Mouse (Mus musculus) forebrain, embryonic 11.5 days (tissue): ENCODE measurements at regions not wholly inside any gene's neighbourhood (a gene's known extent, or its start where the extent isn't known, plus 50 kb on each side); places are given as distances from the start of the nearest gene placed in this dataset.

Source experiments
- ATAC-seq: fragments of 200-750 bp; cut with Nextera tagmentation; replicated peaks from 2 replicates; pipeline ENCODE4 v1.8.0; 2017; ENCODE audit warnings: moderate TSS enrichment; ENCODE audit not compliant: low FRiP score
- DNase-seq: peaks from one replicate; pipeline ENCODE4 v3.0.0-alpha.2; 2017; ENCODE audit warnings: low spot score
- H3K27ac ChIP-seq: fragments of 300-500 bp; sonication (generic); 2 replicates; pipeline ENCODE4 v1.5.1; 2014; ENCODE audit warnings: low read depth, low read length
- H3K27me3 ChIP-seq: fragments of 300-500 bp; sonication (generic); 2 replicates; pipeline ENCODE4 v1.6.1; 2014; ENCODE audit warnings: mild to moderate bottlenecking, low read length, mixed read lengths; ENCODE audit not compliant: control insufficient read depth, insufficient read depth
- H3K36me3 ChIP-seq: fragments of 300-500 bp; sonication (generic); 2 replicates; pipeline ENCODE4 v1.6.1; 2014; ENCODE audit warnings: mild to moderate bottlenecking, low read length, moderate library complexity, mixed read lengths; ENCODE audit not compliant: control insufficient read depth, insufficient read depth
- H3K4me1 ChIP-seq: fragments of 300-500 bp; sonication (generic); replicated peaks from 2 replicates; pipeline ENCODE4 v1.6.1; 2014; ENCODE audit warnings: low read length, mixed read lengths; ENCODE audit not compliant: control insufficient read depth, insufficient read depth
- H3K4me2 ChIP-seq: fragments of 300-500 bp; sonication (generic); 2 replicates; pipeline ENCODE4 v1.6.1; 2014; ENCODE audit warnings: low read depth, mild to moderate bottlenecking, low read length, moderate library complexity, mixed read lengths; ENCODE audit not compliant: severe bottlenecking
- H3K4me3 ChIP-seq: fragments of 300-500 bp; sonication (generic); 2 replicates; pipeline ENCODE4 v1.5.1; 2014; ENCODE audit warnings: low read depth, low read length
- H3K9ac ChIP-seq: fragments of 300-500 bp; sonication (generic); 2 replicates; pipeline ENCODE4 v1.6.1; 2014; ENCODE audit warnings: low read length
- H3K9me3 ChIP-seq: fragments of 300-500 bp; sonication (generic); 2 replicates; pipeline ENCODE4 v1.6.1; 2016; ENCODE audit warnings: low read length, mixed read lengths; ENCODE audit not compliant: control insufficient read depth
- WGBS: fragments of 180-500 bp; shearing (Covaris S2); extraction: QIAGEN DNeasy Blood & Tissue Kit; methylation state at CpG from one replicate; pipeline ENCODE4 v1.1.7; 2014; 5-methylcytosine and 5-hydroxymethylcytosine counted together

DNA sequence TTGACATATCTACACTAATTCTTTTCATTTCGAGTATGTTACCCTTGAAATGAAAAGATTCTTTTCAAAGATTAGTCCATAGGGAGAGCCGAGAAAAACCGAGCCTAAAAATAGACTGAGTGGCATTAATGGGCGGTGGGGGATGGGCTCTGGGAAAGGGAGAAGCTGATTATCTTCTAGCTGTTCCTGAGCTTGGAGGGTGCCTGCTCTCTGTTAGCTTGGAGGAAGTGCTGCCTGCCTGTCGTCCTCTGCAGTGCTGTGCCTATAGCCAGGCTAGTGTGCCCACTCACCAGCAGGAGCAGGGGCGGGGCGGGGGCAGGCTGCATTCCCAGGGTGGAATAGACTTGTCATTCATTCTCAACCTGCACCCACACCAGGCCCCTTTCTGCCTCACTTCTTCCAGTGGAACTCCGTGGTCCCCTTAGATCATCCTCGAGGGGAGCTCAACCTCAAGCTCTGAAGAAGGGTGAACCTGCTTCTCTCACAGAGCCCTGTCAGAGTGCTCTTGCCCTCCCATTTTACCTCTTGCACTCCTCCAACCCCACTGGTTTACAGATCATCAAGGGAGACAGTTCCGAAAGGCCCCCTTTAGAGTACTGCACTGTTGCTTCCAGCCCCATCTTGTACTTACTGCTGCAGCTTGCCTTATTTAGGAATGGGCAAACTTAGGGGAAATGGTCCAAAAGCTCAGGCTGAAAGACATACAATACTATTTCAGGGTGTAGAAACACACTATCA is 76.6 kb upstream of the Lmo2 start:
- WGBS: 25% methylated on average over 10 of the region's 10 CpGs
- H3K27me3 ChIP-seq: no peaks in the 10 kb centered on the region
- H3K9ac ChIP-seq: no peak overlapping the region
- peak; percentile 56 for DNase-seq
- H3K4me1 ChIP-seq: peaks cover 2% of the 10 kb centered on the region; the same call in 1 of the 2 replicates
- no peaks in the 10 kb centered on the region for H3K9me3 ChIP-seq
- peak; percentile 71 for ATAC-seq
- H3K27ac ChIP-seq: no peak overlapping the region
- H3K4me2 ChIP-seq: no peak overlapping the region
- H3K4me3 ChIP-seq: no peak overlapping the region
- H3K36me3 ChIP-seq: no peaks in the 10 kb centered on the region

DNA sequence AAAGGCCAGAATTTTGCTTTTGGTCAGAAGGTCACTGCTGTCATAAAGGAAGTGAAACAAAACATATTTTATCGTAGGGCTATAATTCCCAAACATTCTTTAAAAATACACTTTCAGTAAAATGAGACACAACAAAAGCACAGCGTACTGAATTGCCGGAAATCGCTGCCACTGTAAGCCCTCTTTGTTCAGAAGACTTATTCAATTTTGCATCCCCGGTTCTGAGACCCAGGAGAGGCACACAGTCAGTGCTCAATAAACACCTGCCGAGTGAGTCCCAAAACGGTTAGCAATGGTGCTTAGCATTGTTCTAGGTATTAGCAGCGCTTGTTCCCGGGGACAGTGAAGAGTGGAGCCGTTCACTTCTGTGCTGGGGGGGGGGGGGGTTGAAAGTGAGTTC is 72.9 kb upstream of the Lmo2 start:
- 39% methylated on average over 10 of the region's 10 CpGs for WGBS
- no peaks in the 10 kb centered on the region for H3K27me3 ChIP-seq
- no peak overlapping the region for H3K4me2 ChIP-seq
- no peak for ATAC-seq
- no peak overlapping the region for H3K27ac ChIP-seq
- no peak for DNase-seq
- no peaks in the 10 kb centered on the region for H3K9me3 ChIP-seq
- H3K9ac ChIP-seq: no peak overlapping the region
- H3K36me3 ChIP-seq: no peaks in the 10 kb centered on the region
- H3K4me3 ChIP-seq: no peak overlapping the region
- H3K4me1 ChIP-seq: peaks cover 2% of the 10 kb centered on the region; the same call in 1 of the 2 replicates

DNA sequence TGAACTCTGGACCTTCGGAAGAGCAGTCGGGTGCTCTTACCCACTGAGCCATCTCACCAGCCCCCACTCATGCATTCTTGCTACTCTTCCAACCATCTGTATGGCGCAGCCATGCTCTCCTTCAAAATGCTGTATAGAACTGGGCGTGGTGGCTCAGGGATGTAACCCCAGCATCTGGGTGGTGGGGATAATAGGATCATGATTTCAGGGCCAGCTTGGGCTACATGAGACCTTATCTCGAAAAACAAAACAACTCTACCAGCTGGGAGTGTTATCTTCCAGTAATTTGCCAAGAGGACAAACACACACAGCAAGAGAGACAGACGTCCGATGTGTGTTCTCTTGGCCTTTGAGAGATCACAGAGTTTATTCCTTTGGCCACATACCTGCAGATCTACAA is 69.8 kb upstream of the Lmo2 start:
- DNase-seq (no peak), ATAC-seq (no peak)
- Histone ChIP-seq H3K4me2 (no peak overlapping the region), H3K4me1 (peaks cover 2% of the 10 kb centered on the region; the same call in 1 of the 2 replicates), H3K9me3 (no peaks in the 10 kb centered on the region), H3K27me3 (no peaks in the 10 kb centered on the region), H3K36me3 (no peaks in the 10 kb centered on the region), H3K4me3 (no peak overlapping the region), H3K9ac (no peak overlapping the region), H3K27ac (no peak overlapping the region)
- 91% methylated on average over 7 of the region's 7 CpGs for WGBS

DNA sequence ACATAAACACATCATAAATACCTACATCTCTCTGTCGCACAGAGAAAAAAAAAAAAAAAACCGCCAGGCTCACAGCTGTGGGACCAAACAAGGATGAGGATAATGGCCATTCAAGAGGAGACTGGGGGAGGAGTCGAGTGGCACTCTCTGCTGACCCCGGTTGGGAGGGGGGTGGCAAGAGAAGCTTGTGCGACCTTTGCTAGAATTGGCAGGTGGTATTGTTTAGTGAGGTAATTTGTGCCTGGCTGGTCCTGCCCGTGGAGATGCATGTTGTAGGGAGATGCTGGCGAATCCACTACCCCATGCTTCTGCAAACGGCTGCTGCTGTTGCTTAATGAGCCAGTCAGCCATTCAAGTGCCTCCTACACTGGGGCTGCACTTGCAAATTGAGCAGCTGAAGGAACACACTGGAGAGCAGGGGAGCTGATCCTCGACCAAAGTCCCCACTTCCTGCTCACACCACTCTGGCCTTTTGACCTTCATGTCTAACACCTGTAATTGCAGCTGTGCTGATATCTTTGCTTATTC is 66.5 kb upstream of the Lmo2 start:
- Histone ChIP-seq H3K4me2 (0 out of 2 replicates have a peak overlapping the region, but pooled peaks have one; percentile 8), H3K4me3 (no peak overlapping the region), H3K27ac (no peak overlapping the region), H3K9ac (0 out of 2 replicates have a peak overlapping the region, but pooled peaks have one; percentile 1), H3K36me3 (no peaks in the 10 kb centered on the region), H3K9me3 (no peaks in the 10 kb centered on the region), H3K4me1 (peaks cover 5% of the 10 kb centered on the region; the same call in 1 of the 2 replicates), H3K27me3 (no peaks in the 10 kb centered on the region)
- DNase-seq: peak; percentile 72
- peak; percentile 76 for ATAC-seq
- 3% methylated on average over 9 of the region's 9 CpGs for WGBS

DNA sequence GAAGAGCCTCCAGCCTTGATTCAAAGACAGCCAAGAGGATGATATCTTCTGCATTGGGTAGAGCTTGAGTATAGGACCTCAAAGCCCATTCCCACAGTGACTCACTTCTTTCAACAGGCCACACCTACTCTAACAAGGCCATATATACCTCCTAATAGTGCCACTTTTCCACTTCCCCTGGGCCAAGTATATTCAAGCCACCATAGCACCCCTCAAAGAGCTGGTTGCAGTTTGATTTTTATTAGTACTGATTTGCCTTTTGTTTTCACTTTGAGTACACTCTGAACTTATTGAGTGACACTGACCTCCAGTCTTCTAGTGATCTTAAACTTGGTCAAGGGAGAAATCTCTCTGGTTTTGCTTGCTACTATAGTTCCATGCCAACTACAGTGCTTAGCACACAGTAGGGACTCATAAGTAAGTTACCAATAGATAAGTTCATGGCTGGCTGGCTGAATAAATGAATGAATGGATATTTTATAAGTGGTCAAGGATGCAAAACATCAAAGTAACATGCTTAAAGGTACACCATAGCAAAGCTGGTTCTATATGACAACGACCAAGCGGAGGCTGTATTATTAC is 64.5 kb upstream of the Lmo2 start:
- no peak overlapping the region for H3K27ac ChIP-seq
- H3K4me1 ChIP-seq: peaks cover 5% of the 10 kb centered on the region; the same call in 1 of the 2 replicates
- DNase-seq (no peak), ATAC-seq (no peak)
- no peak overlapping the region for H3K4me3 ChIP-seq
- no peaks in the 10 kb centered on the region for H3K27me3 ChIP-seq
- H3K4me2 ChIP-seq: no peak overlapping the region
- no peaks in the 10 kb centered on the region for H3K9me3 ChIP-seq
- no peaks in the 10 kb centered on the region for H3K36me3 ChIP-seq
- WGBS: 100% methylated on average over 2 of the region's 2 CpGs
- no peak overlapping the region for H3K9ac ChIP-seq

DNA sequence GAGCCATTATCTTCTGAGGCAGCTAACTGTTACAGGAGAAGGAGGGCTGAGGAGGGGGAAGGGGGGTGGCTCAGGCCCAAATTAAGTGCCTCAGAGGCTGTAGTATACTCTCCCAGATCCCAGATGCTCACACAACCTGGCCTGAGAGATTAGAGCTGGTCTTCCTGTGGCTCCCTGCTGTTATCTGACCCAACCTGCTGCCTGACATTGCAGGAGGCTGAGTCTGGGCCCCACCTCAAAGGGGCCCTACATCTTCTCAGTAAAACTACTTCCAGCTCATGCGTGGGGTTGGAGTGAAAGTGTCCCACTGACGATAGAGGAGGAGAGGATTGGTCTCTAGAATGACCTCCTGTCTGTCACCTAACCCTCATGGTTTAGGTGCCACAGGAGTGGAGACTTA is 64.0 kb upstream of the Lmo2 start:
- no peak for DNase-seq
- Histone ChIP-seq H3K36me3 (no peaks in the 10 kb centered on the region), H3K27ac (no peak overlapping the region), H3K9ac (no peak overlapping the region), H3K9me3 (no peaks in the 10 kb centered on the region), H3K27me3 (no peaks in the 10 kb centered on the region), H3K4me2 (no peak overlapping the region), H3K4me3 (no peak overlapping the region), H3K4me1 (peaks cover 5% of the 10 kb centered on the region; the same call in 1 of the 2 replicates)
- peak; percentile 56; the same call in 1 of the 2 replicates for ATAC-seq
- 27% methylated on average over 2 of the region's 2 CpGs for WGBS

DNA sequence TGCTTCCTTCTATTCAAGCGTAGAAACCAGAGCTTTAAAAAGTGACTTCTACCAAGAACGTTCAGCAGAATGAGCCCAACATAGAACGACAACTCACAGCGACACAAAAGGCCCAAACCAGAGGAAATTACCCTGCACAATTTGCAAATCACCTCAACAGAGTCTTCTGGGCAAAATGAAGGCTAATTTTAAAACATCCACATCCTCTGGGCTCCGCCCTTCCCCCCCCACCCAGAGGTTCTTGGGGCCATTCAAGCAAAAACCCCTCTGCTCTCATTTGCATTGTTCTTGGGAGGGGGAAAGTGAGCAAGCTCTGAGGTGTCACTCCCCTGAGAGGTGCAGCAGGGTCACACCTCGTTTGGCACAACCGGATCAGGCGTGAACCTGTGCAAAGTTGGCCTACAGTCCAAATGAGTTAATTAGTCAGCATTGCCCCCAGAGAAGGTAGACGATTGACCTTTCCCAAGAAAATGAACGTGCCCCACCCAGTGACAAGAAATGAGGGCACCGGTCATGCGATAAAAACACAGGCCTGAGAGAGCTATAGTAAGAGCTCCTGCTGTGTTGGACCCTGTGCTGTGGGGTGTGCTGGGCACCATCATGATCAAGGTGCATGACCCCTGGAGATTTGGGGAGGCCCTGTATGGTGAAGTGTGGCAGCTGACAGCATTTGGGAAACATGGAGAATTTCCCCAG is 62.7 kb upstream of the Lmo2 start:
- no peak for DNase-seq
- peaks cover 5% of the 10 kb centered on the region; the same call in 1 of the 2 replicates for H3K4me1 ChIP-seq

DNA sequence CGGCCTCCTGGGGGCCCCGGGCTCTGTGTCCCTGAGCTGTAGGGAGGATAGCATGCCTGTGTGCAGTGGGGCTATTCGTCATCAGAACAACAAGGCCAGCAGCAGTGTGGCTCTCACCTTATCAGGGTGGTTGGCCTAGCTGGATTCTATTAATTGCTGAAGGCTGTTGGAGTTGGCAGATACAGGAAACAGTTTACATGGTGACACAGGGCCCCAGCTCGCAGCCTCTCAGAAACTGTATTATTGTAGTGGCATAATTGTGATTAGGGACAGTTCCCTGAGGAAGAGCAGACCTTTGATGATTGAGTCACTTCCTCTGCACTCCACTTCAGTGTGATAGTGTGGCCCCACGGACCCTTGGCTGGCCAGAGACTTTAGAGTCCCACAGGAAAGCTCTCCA is 61.6 kb upstream of the Lmo2 start:
- Histone ChIP-seq H3K27ac (no peak overlapping the region), H3K27me3 (no peaks in the 10 kb centered on the region), H3K9me3 (no peaks in the 10 kb centered on the region), H3K4me2 (no peak overlapping the region), H3K4me3 (no peak overlapping the region), H3K36me3 (no peaks in the 10 kb centered on the region), H3K4me1 (peaks cover 5% of the 10 kb centered on the region; the same call in 1 of the 2 replicates), H3K9ac (no peak overlapping the region)
- WGBS: 75% methylated on average over 5 of the region's 5 CpGs
- ATAC-seq (no peak), DNase-seq (no peak)

More for the DNA sequence above, 62.7 kb upstream of the Lmo2 start:
- Histone ChIP-seq H3K4me3 (no peak overlapping the region), H3K36me3 (no peaks in the 10 kb centered on the region), H3K27me3 (no peaks in the 10 kb centered on the region), H3K9me3 (no peaks in the 10 kb centered on the region), H3K9ac (no peak overlapping the region), H3K4me2 (no peak overlapping the region), H3K27ac (no peak overlapping the region)
- no peak for ATAC-seq
- 52% methylated on average over 12 of the region's 12 CpGs for WGBS
